Mouse (Mus musculus) adrenal gland (tissue): ENCODE measurements around the gene Usp30.

ENCODE experiments used
- intact Hi-C: fragments of 180-260 bp; cut with DNase I; formaldehyde crosslinking; loops from one replicate; pipeline ENCODE4 v1.15.1; 2025

Usp30 gene

GRCm38 (mm10) chr5:114063958-114064357, 1.3 kb upstream of the Usp30 start:
- intact Hi-C loops = no loop called here

DNA sequence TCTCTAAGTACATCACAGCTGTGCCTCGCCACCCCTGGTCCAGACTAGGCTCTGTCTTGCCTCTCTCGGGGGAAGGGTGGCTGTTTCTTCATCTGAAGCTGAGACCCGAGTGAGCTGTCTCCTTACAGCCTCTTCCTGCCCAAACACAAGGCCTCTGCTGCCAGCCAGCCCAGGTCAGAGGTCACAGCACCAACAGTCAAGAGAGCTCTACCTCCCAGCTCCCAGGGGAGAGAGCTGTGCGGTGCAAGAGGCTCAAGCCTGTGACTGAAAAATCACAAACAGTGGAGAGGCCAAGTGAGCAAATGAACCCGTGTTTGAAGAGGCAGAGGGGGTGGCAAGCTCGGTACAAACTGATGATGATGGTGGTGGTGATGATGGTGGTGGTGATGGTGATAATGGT, 1.3 kb downstream of the Usp30 start:
- intact Hi-C loops = no loop called here

DNA sequence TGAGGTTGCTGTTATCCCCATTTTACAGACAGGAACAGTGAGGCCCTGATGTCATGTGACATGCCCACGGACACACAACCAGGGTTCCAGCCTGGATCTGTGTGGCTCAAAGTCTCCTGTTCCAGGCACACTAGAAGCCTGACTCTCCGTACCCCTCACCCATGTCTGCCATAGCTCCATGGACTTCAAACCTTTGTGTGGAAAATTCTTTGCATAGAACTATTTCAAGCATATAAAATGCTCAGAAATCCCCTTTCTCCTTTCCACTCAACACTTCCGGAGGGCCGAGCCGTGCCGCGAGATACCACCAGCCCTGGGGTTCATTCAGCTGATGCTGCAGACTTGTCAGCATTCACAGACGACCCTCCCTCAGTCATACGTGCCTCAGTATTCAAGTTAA, 2.3 kb downstream of the Usp30 start:
- intact Hi-C loops = no loop called here

GRCm38 (mm10) chr5:114067982-114068381, 2.7 kb downstream of the Usp30 start:
- intact Hi-C loops = no loop called here

DNA sequence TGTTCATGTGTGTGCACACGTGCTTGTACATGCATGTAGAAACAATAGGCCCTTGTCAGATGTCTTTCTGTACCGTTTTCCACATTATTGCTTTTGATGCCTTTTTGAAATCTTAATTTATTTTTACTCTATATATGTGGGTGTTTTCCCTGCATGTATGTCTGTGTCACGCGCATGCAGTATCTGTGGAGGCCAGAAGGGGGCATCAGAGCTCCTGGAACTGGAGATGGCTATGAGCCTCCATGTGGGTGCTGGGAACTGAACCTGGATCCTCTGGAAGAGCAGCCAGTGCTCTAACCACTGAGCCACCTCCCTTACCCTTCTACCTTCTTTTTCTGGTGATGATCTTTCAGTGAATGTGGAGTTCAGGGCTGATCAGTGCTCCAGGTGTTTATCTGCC, 5.6 kb downstream of the Usp30 start:
- intact Hi-C loops = no loop called here

DNA sequence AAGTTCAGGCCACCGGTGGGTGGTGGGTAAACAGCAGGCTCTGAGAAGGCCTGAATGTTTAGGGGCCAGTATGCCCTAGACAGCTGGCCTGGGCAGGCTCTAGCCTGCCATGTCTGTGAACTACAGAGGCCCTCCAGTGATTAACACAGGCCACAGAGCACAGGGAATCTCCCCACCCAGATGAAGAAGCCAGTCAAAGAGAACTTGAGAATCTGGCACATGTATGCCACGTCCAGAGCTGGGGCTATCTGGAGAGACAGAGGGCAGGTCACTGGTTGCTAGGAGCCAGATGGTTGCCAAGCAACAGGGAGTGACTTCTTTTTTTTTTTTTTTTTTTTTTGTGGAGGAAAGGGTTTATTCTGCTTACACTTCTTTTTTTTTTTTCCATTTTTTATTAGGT, 7.0 kb downstream of the Usp30 start:
- intact Hi-C loops = no loop called here

GRCm38 (mm10) chr5:114077009-114077408, 11.7 kb downstream of the Usp30 start:
- intact Hi-C loops = no loop called here

- intact Hi-C loops = no loop called here
Measured at GRCm38 (mm10) chr5:114085501-114085900, 20.2 kb downstream of the Usp30 start.

- intact Hi-C loops = no loop called here
Measured at GRCm38 (mm10) chr5:114087875-114088480, 22.7 kb downstream of the Usp30 start.

GRCm38 (mm10) chr5:114090421-114091013, 25.3 kb downstream of the Usp30 start:
- intact Hi-C loops = no loop called here

DNA sequence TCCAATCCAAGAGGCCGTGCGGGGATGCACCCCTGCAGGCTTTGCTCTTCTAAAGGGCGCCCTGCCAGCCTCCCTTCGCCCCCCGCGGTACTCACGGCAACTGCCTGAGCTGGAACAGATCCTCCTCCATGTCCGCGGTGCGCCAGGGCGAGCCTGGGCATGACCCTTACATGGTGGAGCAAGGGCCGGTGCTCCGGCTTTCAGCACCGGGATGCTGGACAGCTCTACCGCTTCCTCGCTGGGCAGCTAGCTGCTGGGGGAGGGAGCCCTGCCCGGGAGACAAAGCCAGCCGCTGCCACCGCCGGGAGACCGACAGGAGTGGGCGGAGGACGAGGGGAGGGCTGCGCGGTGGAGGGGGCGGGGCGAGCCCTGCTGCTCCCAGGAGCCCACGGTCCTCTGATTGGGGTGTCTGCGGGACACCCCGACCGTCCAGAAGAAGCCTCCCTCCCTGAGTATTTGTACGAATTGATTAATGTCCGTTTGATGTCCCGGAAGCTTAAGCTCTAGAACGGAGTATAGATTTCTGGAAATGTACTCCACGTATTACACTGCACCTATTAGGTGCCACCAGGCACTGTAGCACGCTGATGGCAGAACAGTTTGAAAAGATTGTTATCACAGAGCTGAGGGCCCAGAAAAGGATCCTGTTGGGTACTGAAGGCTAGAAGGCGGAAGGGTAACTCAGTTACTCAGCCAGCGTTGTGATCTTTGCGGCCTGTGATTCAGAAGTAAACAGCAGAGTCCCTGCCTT, 26.0 kb downstream of the Usp30 start, which contains the start of gene Svop:
Gene Svop (minus strand): TSS at position 514 of the 751 bp plus-strand sequence.
- intact Hi-C loops = no loop called here

GRCm38 (mm10) chr5:114099709-114100389, 34.6 kb downstream of the Usp30 start:
- intact Hi-C loops = no loop called here

DNA sequence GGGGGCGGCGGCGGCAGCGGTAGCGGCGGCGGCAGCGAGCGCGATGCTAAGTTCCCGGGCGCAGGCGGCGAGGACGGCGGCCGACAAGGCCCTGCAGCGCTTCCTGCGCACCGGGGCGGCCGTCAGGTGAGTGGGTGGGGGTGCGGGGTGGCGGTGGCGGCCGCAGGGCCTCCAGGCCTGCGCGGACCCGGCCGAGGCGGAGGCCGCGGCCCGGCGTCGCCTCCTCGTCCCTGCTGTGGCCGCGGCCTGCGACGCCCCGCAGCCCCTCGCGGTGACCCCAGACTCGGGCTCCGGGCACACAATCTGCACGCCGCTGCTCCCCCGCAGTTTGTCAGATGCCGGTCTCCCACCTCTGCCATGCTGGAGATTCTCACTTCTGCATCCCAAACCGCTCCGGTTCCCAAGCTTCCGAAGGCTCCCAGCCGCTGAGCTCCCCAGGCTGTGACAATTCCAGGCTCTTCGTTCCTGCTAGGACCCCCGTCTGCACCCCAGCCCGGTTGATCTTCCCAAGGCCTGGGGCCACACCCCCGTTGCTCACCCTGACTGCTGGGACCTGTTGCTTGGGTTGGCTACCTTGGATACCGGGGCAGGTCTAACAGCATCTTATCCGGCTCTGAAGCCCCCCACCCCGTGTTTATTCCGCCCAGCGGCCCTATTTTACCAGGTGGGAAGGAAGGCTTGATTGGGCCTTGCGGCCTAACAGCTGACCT, 35.3 kb downstream of the Usp30 start:
- intact Hi-C loops = no loop called here

DNA sequence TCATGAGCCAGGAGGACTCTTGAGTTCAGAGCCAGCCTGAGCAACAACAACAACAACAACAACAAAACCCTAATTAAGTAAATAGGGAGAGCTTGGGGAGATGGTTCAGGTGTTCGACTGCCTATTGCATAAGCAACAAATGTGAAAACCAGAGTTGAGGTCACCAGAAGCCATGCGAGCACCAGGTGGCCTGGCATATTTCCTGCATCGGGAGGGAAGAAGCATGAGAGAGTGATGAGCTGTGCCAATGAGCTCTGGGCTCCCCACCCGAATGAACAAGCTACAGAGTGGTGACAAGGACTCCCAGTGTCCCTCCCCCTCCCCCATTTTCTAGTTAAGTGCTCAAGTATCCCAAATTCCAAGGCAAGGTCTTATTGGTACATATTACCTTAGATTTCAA, 36.6 kb downstream of the Usp30 start:
- intact Hi-C loops = no loop called here

- intact Hi-C loops = no loop called here
Measured at GRCm38 (mm10) chr5:114102807-114103206, 37.5 kb downstream of the Usp30 start.

GRCm38 (mm10) chr5:114106391-114106935, 41.2 kb downstream of the Usp30 start:
- intact Hi-C loops = loop anchor here (5.0 kb wide), 1 partner anchor 59 kb away; no protein-coding TSS in a partner anchor

DNA sequence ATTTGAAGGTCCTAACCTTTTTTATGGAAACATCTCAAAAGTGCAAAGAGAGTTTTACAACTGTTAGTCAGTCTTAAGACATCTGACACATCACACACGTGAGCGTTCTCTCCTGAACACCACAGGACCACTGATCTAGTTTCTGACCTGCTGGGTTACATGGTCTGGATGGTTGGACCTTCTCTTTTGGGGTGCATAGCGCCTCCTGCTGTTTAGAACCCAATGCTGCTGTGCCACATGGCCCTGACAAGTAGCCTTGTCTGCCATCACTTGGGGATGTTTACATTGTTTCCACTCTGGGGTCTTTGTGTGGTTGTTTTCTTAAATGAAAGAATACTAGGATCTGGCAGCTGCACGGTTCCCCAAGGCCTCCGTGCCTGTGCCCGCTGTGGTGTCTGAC, 48.1 kb downstream of the Usp30 start:
- intact Hi-C loops = no loop called here

- intact Hi-C loops = no loop called here
Measured at GRCm38 (mm10) chr5:114115030-114115429, 49.8 kb downstream of the Usp30 start.

GRCm38 (mm10) chr5:114116586-114116985, 51.3 kb downstream of the Usp30 start:
- intact Hi-C loops = no loop called here

- intact Hi-C loops = no loop called here
Measured at GRCm38 (mm10) chr5:114119806-114120205, 54.5 kb downstream of the Usp30 start.

GRCm38 (mm10) chr5:114126008-114126407, 60.7 kb downstream of the Usp30 start:
- intact Hi-C loops = loop anchor here (5.0 kb wide), 1 partner anchor 74 kb away; no protein-coding TSS in a partner anchor
